Mouse (Mus musculus): ENCODE measurements around the gene Zfp831. TPM values are rescaled to one million over a fixed set of nuclear protein-coding genes. Genes with fewer than 3 reads are reported as not detected.

Gene Zfp831
- polyA plus RNA-seq, 1 experiment from 2014 or later = not detected

- Histone ChIP-seq H3K9ac (no peak overlapping the region), H3K36me3 (no peaks in the 10 kb centered on the region), H3K27ac (no peak overlapping the region), H3K27me3 (replicated peaks) (no peaks in the 10 kb centered on the region), H3K4me3 (no peak overlapping the region), H3K4me1 (no peaks in the 10 kb centered on the region), H3K4me2 (replicated peaks) (no peak overlapping the region), H3K9me3 (no peaks in the 10 kb centered on the region)
- WGBS = 74% methylated on average over 8 of the region's 8 CpGs
- no peak for ATAC-seq (ENCODE audit: low FRiP score, low read depth)
Observed at GRCm38 (mm10) chr2:174701351-174701750, 58.0 kb downstream of the Zfp831 start.

- no peak overlapping the region for H3K9ac ChIP-seq
- no peak overlapping the region for H3K4me3 ChIP-seq
- H3K4me2 ChIP-seq (replicated peaks) = no peak overlapping the region
- H3K27me3 ChIP-seq (replicated peaks) = no peaks in the 10 kb centered on the region
- WGBS = 91% methylated on average over 16 of the region's 16 CpGs
- H3K27ac ChIP-seq = no peak overlapping the region
- H3K36me3 ChIP-seq = no peaks in the 10 kb centered on the region
- no peaks in the 10 kb centered on the region for H3K4me1 ChIP-seq
- no peak for ATAC-seq (ENCODE audit: low FRiP score, low read depth)
- H3K9me3 ChIP-seq = no peaks in the 10 kb centered on the region
Observed at GRCm38 (mm10) chr2:174707101-174707500, 63.8 kb downstream of the Zfp831 start.

GRCm38 (mm10) chr2:174708587-174708986 is 65.3 kb downstream of the Zfp831 start:
- Histone ChIP-seq H3K9me3 (no peaks in the 10 kb centered on the region), H3K36me3 (no peaks in the 10 kb centered on the region), H3K4me3 (no peak overlapping the region), H3K27ac (no peak overlapping the region), H3K27me3 (replicated peaks) (no peaks in the 10 kb centered on the region), H3K4me2 (replicated peaks) (no peak overlapping the region), H3K9ac (no peak overlapping the region), H3K4me1 (no peaks in the 10 kb centered on the region)
- WGBS = 86% methylated on average over 4 of the region's 4 CpGs
- no peak for ATAC-seq (ENCODE audit: low FRiP score, low read depth)

GRCm38 (mm10) chr2:174710185-174710584 is 66.9 kb downstream of the Zfp831 start:
- ATAC-seq (ENCODE audit: low FRiP score, low read depth) = no peak

GRCm38 (mm10) chr2:174712043-174712442 is 68.7 kb downstream of the Zfp831 start:
- Histone ChIP-seq H3K27ac (no peak overlapping the region), H3K36me3 (no peaks in the 10 kb centered on the region), H3K4me1 (no peaks in the 10 kb centered on the region), H3K9ac (no peak overlapping the region), H3K27me3 (replicated peaks) (no peaks in the 10 kb centered on the region), H3K9me3 (no peaks in the 10 kb centered on the region), H3K4me3 (no peak overlapping the region), H3K4me2 (replicated peaks) (no peak overlapping the region)
- 98% methylated on average over 1 of the region's 1 CpGs for WGBS
- ATAC-seq (ENCODE audit: low FRiP score, low read depth) = no peak

More at GRCm38 (mm10) chr2:174710185-174710584, 66.9 kb downstream of the Zfp831 start:
- Histone ChIP-seq H3K4me3 (no peak overlapping the region), H3K27ac (no peak overlapping the region), H3K9ac (no peak overlapping the region), H3K4me1 (no peaks in the 10 kb centered on the region), H3K4me2 (replicated peaks) (no peak overlapping the region), H3K9me3 (no peaks in the 10 kb centered on the region), H3K36me3 (no peaks in the 10 kb centered on the region), H3K27me3 (replicated peaks) (no peaks in the 10 kb centered on the region)
- whole genome bisulfite sequencing = 80% methylated on average over 3 of the region's 3 CpGs

GRCm38 (mm10) chr2:174715938-174716337 is 72.6 kb downstream of the Zfp831 start:
- Histone ChIP-seq H3K27me3 (replicated peaks) (no peaks in the 10 kb centered on the region), H3K4me1 (no peaks in the 10 kb centered on the region), H3K9ac (no peak overlapping the region), H3K4me2 (replicated peaks) (no peak overlapping the region), H3K27ac (no peak overlapping the region), H3K4me3 (no peak overlapping the region), H3K9me3 (no peaks in the 10 kb centered on the region), H3K36me3 (no peaks in the 10 kb centered on the region)
- ATAC-seq (ENCODE audit: low FRiP score, low read depth) = no peak

- ATAC-seq (ENCODE audit: low FRiP score, low read depth) = no peak
- H3K27ac ChIP-seq = no peak overlapping the region
- 91% methylated on average over 4 of the region's 4 CpGs for WGBS
- no peak overlapping the region for H3K4me3 ChIP-seq
- H3K36me3 ChIP-seq = no peaks in the 10 kb centered on the region
- no peak overlapping the region for H3K9ac ChIP-seq
- H3K4me1 ChIP-seq = no peaks in the 10 kb centered on the region
- H3K27me3 ChIP-seq (replicated peaks) = no peaks in the 10 kb centered on the region
- no peaks in the 10 kb centered on the region for H3K9me3 ChIP-seq
- no peak overlapping the region for H3K4me2 ChIP-seq (replicated peaks)
Observed at GRCm38 (mm10) chr2:174717857-174718256, 74.5 kb downstream of the Zfp831 start.

- WGBS = 82% methylated on average over 10 of the region's 10 CpGs
- Histone ChIP-seq H3K9ac (no peak overlapping the region), H3K27ac (no peak overlapping the region), H3K9me3 (no peaks in the 10 kb centered on the region), H3K36me3 (no peaks in the 10 kb centered on the region), H3K4me2 (replicated peaks) (no peak overlapping the region), H3K4me1 (peaks cover 3% of the 10 kb centered on the region; the same call in 1 of the 2 replicates), H3K27me3 (replicated peaks) (no peaks in the 10 kb centered on the region), H3K4me3 (no peak overlapping the region)
- peak; percentile 31; the same call in 1 of the 2 replicates for ATAC-seq (ENCODE audit: low FRiP score, low read depth)
Observed at GRCm38 (mm10) chr2:174727114-174727823, 83.9 kb downstream of the Zfp831 start.

- Histone ChIP-seq H3K4me2 (replicated peaks) (no peak overlapping the region), H3K27ac (no peak overlapping the region), H3K36me3 (no peaks in the 10 kb centered on the region), H3K27me3 (replicated peaks) (no peaks in the 10 kb centered on the region), H3K9me3 (no peaks in the 10 kb centered on the region), H3K9ac (no peak overlapping the region), H3K4me3 (no peak overlapping the region), H3K4me1 (no peaks in the 10 kb centered on the region)
- ATAC-seq (ENCODE audit: low FRiP score, low read depth) = no peak
- WGBS = 90% methylated on average over 5 of the region's 5 CpGs
Observed at GRCm38 (mm10) chr2:174731939-174732338, 88.6 kb downstream of the Zfp831 start.

- H3K27ac ChIP-seq = no peak overlapping the region
- no peaks in the 10 kb centered on the region for H3K4me1 ChIP-seq
- no peak for ATAC-seq (ENCODE audit: low FRiP score, low read depth)
- H3K4me2 ChIP-seq (replicated peaks) = no peak overlapping the region
- H3K36me3 ChIP-seq = no peaks in the 10 kb centered on the region
- H3K9ac ChIP-seq = no peak overlapping the region
- 97% methylated on average over 1 of the region's 1 CpGs for WGBS
- H3K9me3 ChIP-seq = no peaks in the 10 kb centered on the region
- no peaks in the 10 kb centered on the region for H3K27me3 ChIP-seq (replicated peaks)
- no peak overlapping the region for H3K4me3 ChIP-seq
Observed at GRCm38 (mm10) chr2:174735270-174735669, 91.9 kb downstream of the Zfp831 start.

- H3K9me3 ChIP-seq = no peaks in the 10 kb centered on the region
- no peak overlapping the region for H3K27ac ChIP-seq
- H3K4me3 ChIP-seq = no peak overlapping the region
- no peaks in the 10 kb centered on the region for H3K36me3 ChIP-seq
- no peak overlapping the region for H3K4me2 ChIP-seq (replicated peaks)
- 84% methylated on average over 1 of the region's 1 CpGs for WGBS
- H3K9ac ChIP-seq = no peak overlapping the region
- no peak for ATAC-seq (ENCODE audit: low FRiP score, low read depth)
- no peaks in the 10 kb centered on the region for H3K4me1 ChIP-seq
- H3K27me3 ChIP-seq (replicated peaks) = no peaks in the 10 kb centered on the region
Observed at GRCm38 (mm10) chr2:174747182-174747581, 103.8 kb downstream of the Zfp831 start.

GRCm38 (mm10) chr2:174748381-174748780 is 105.0 kb downstream of the Zfp831 start:
- Histone ChIP-seq H3K9me3 (no peaks in the 10 kb centered on the region), H3K36me3 (no peaks in the 10 kb centered on the region), H3K4me2 (replicated peaks) (no peak overlapping the region), H3K27ac (no peak overlapping the region), H3K9ac (no peak overlapping the region), H3K27me3 (replicated peaks) (no peaks in the 10 kb centered on the region), H3K4me1 (no peaks in the 10 kb centered on the region), H3K4me3 (no peak overlapping the region)
- ATAC-seq (ENCODE audit: low FRiP score, low read depth) = no peak
- 74% methylated on average over 8 of the region's 8 CpGs for WGBS

GRCm38 (mm10) chr2:174753197-174753596 is 109.9 kb downstream of the Zfp831 start:
- no peaks in the 10 kb centered on the region for H3K4me1 ChIP-seq
- H3K9ac ChIP-seq = no peak overlapping the region
- no peak overlapping the region for H3K4me3 ChIP-seq
- no peaks in the 10 kb centered on the region for H3K27me3 ChIP-seq (replicated peaks)
- no peak for ATAC-seq (ENCODE audit: low FRiP score, low read depth)
- no peaks in the 10 kb centered on the region for H3K36me3 ChIP-seq
- no peaks in the 10 kb centered on the region for H3K9me3 ChIP-seq
- no peak overlapping the region for H3K4me2 ChIP-seq (replicated peaks)
- H3K27ac ChIP-seq = no peak overlapping the region
- whole genome bisulfite sequencing = 90% methylated on average over 1 of the region's 1 CpGs

Data from neural tube, embryonic 12.5 days (tissue).